Mouse (Mus musculus) heart, adult 2 months (tissue): ENCODE measurements at regions not wholly inside any gene's neighbourhood (a gene's known extent, or its start where the extent isn't known, plus 50 kb on each side); places are given as distances from the start of the nearest gene placed in this dataset.

Experiments
- DNase-seq, 2 experiments: peaks; one replicate each; pipeline ENCODE4 v3.0.0; 2021
- H3K27ac ChIP-seq: fragments of 200-600 bp; 2 replicates; pipeline ENCODE4 v1.8.1; 2022
- H3K27me3 ChIP-seq: fragments of 200-500 bp; 2 replicates; pipeline ENCODE4 v1.6.1; 2012; ENCODE audit warnings: mild to moderate bottlenecking, low read length, inconsistent platforms, mixed read lengths; ENCODE audit not compliant: control insufficient read depth, insufficient read depth
- H3K36me3 ChIP-seq: fragments of 200-500 bp; 2 replicates; pipeline ENCODE4 v1.6.1; 2012; ENCODE audit warnings: low read length, inconsistent platforms; ENCODE audit not compliant: control insufficient read depth, insufficient read depth
- H3K4me1 ChIP-seq: fragments of 200-500 bp; 2 replicates; pipeline ENCODE4 v1.6.1; 2011; ENCODE audit warnings: low read length; ENCODE audit not compliant: control insufficient read depth, insufficient read depth
- H3K4me3 ChIP-seq: fragments of 200-600 bp; 2 replicates; pipeline ENCODE4 v1.8.1; 2022
- H3K79me2 ChIP-seq: fragments of 200-500 bp; replicated peaks from 2 replicates; pipeline ENCODE4 v1.6.1; 2012; ENCODE audit warnings: mild to moderate bottlenecking, inconsistent platforms, low read length, moderate library complexity, mixed read lengths; ENCODE audit not compliant: control insufficient read depth, insufficient read depth
- H3K9ac ChIP-seq: fragments of 200-500 bp; 2 replicates; pipeline ENCODE4 v1.6.1; 2012; ENCODE audit warnings: low read depth, mild to moderate bottlenecking, control low read depth, inconsistent platforms, low read length, mixed read lengths
- CTCF ChIP-seq: fragments of 200-600 bp; IDR thresholded peaks from 2 replicates; pipeline ENCODE4 v1.8.1; 2022; ENCODE audit warnings: antibody characterized with exemption, mild to moderate bottlenecking, moderate library complexity
- EP300 ChIP-seq: fragments of 200-500 bp; IDR thresholded peaks from 2 replicates; pipeline ENCODE4 v1.6.1; 2011; ENCODE audit warnings: low read depth, low read length, control low read depth; ENCODE audit not compliant: insufficient read depth
- POLR2A ChIP-seq: fragments of 200-500 bp; IDR thresholded peaks from 2 replicates; pipeline ENCODE4 v1.6.1; 2011; ENCODE audit warnings: mild to moderate bottlenecking, low read depth, low read length, control low read depth; ENCODE audit not compliant: insufficient read depth
- WGBS: fragments of 180-500 bp; shearing (Covaris S2); methylation state at CpG from one replicate; pipeline ENCODE4 v1.1.7; 2018; 5-methylcytosine and 5-hydroxymethylcytosine counted together
- intact Hi-C: fragments of 180-260 bp; cut with DNase I; formaldehyde crosslinking; loops from one replicate; pipeline ENCODE4 v1.15.1; 2025

DNA sequence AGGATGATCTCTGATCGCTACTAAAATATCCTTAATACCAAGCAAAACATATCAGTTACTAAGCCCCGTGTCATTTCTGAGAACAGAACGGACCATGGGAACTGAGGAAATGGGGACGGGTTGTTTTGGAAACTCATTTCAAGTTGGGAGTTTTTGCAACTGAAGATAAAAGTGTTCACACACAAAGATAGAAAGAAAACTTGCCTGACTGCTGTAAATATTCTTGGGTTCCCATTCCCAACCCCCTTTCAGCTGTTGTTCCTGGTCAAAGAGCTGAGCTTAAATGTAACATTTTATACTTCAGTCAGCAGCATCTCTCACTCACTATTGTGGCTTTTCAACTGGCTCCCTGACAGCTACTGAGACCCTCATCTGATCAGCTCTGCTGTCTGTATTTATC is 250.1 kb downstream of the Ankrd50 start:
- no peaks in the 10 kb centered on the region for H3K27me3 ChIP-seq
- WGBS = 45% methylated on average over 4 of the region's 4 CpGs
- H3K4me1 ChIP-seq = peaks cover 8% of the 10 kb centered on the region
- intact Hi-C loops = loop anchor here (2.0 kb wide), 1 partner anchor 20 kb away; no protein-coding TSS in a partner anchor
- H3K36me3 ChIP-seq = no peaks in the 10 kb centered on the region
- no peak overlapping the region for H3K4me3 ChIP-seq
- peak overlapping the region; percentile 12 for H3K27ac ChIP-seq
- DNase-seq = peak in 1 of 2 experiments; percentile 4
- TF ChIP-seq EP300 (no peak), POLR2A (no peak), CTCF (no peak)
- H3K79me2 ChIP-seq = no peaks in the 10 kb centered on the region
- no peak overlapping the region for H3K9ac ChIP-seq

DNA sequence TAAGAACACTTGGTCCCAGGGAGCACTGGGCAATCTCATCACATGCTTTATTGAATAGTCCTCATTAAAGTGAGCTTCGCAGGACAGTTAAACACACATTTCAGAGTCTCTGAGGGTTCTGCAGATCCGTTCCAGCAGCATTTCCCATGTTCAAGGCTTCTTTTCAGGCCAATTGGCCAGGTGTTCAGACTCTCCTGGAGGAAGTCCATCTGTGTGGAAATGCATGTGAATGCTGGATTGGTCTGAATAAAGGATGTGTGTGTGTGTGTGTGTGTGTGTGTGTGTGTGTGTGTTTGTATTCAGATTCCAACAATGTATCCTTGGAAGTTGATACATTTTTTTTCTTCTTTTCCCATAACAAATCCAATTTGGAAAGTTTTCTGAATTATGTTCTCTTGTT is 250.6 kb downstream of the Ankrd50 start:
- Histone ChIP-seq H3K27ac (peak overlapping the region; percentile 53), H3K4me3 (no peak overlapping the region), H3K36me3 (no peaks in the 10 kb centered on the region), H3K27me3 (no peaks in the 10 kb centered on the region), H3K4me1 (peaks cover 8% of the 10 kb centered on the region), H3K9ac (no peak overlapping the region), H3K79me2 (no peaks in the 10 kb centered on the region)
- TF ChIP-seq POLR2A (no peak), CTCF (no peak), EP300 (no peak)
- peak in 1 of 2 experiments; percentile 22 for DNase-seq
- 35% methylated on average over 2 of the region's 2 CpGs for WGBS
- intact Hi-C loops = loop anchor here (2.0 kb wide), 1 partner anchor 21 kb away; no protein-coding TSS in a partner anchor

DNA sequence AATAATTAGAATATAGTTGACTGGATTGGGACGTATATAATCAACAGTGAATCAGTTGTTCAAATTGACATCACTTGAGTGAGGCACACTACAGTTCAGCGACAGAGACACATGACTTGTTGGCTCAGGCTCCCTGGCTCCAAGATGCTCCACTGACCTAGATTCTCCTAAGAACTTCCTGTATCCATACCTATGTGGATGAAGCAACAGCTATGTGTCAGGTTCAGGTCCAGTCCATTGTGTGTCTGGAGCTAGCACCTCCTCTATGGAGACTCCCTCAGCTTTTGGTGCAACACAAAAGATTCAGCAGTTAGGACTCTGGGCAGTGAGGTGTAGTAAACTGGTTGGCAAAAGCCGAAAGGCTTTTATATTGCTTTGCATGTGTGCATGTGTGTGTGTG is 251.6 kb downstream of the Ankrd50 start:
- no peak overlapping the region for H3K4me3 ChIP-seq
- H3K4me1 ChIP-seq = peaks cover 8% of the 10 kb centered on the region
- H3K79me2 ChIP-seq = no peaks in the 10 kb centered on the region
- TF ChIP-seq POLR2A (no peak), CTCF (no peak), EP300 (no peak)
- 74% methylated on average over 3 of the region's 3 CpGs for WGBS
- H3K27ac ChIP-seq = peak overlapping the region; percentile 58
- intact Hi-C loops = no loop called here
- no peaks in the 10 kb centered on the region for H3K36me3 ChIP-seq
- DNase-seq = peak in 1 of 2 experiments; percentile 2
- H3K27me3 ChIP-seq = no peaks in the 10 kb centered on the region
- no peak overlapping the region for H3K9ac ChIP-seq

DNA sequence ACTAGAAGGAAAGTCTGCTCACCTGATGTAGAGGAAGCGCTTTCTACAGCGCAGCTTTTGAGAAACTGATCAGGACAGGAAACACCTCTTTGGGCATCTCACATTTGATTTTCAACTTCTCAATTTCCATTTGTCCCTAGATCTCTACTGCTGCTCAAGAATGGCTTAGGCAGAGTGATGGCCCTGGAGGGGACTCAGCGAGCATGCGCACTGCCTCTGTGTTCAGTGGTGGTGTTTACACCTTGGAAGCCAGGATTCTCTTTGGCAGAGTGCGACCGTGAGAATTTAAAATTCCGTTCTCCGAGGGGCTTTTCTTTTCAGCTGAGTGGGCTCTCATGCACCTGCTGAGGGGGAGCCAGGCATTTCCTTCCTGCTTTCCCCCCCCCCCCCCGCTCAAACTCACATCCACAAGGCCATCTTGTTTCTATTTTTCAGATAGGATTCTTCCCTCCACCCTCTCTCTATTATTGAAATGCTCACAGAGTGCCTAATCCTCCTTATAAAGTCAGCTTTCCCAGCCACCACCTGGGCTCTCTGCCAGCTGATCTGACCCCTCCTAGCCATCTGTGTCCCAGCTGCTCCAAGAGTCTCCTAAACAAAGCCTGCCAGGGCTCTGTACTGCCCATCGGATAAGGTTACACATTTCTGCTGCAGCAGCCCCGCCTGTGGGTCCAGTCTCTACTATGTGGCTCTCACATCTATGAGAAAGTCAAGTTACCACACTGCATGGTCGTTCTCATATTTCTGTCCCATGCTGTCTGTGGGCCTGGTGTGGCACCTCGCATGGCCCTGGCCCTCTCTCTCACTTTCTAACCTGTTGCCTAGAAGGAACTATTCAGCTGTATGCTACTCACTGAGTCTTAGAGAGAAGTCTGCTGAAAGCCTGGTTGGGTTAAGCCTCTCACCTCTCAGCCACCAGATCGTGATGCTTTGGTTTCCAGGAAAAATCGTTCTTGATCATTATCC is 252.2 kb downstream of the Ankrd50 start:
- Histone ChIP-seq H3K27me3 (no peaks in the 10 kb centered on the region), H3K4me3 (no peak overlapping the region), H3K4me1 (peaks cover 8% of the 10 kb centered on the region), H3K79me2 (no peaks in the 10 kb centered on the region), H3K36me3 (no peaks in the 10 kb centered on the region), H3K9ac (no peak overlapping the region), H3K27ac (peak overlapping the region; percentile 58)
- 32% methylated on average over 15 of the region's 15 CpGs for WGBS
- TF ChIP-seq POLR2A (no peak), EP300 (0 out of 2 replicates have a peak, but pooled peaks have one; percentile 57)
- intact Hi-C loops = no loop called here
- DNase-seq = peak; percentile 81 to 85

DNA sequence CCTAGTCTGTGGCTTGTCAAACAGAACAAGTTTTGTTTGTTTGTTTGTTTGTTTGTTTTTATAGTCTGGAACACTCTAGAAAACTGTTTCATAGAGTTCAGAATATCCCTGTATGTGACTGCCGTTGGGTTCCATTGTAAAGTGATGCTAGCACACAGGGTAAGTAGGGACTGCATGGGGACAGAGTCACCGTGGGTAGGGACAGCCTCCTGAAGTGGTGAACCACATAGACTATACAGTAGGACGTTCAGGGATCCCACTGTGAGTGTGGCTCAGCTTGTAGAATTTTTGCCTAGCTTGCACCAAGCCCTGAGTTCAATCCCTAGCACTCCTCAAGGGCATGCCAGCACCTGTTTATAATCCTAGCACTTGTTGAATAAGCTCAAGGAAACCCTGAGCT is 253.1 kb downstream of the Ankrd50 start:
- DNase-seq = no peak
- TF ChIP-seq EP300 = no peak
- no peak for TF ChIP-seq CTCF
- TF ChIP-seq POLR2A = no peak
- Histone ChIP-seq H3K9ac (no peak overlapping the region), H3K4me1 (peaks cover 8% of the 10 kb centered on the region), H3K36me3 (no peaks in the 10 kb centered on the region), H3K27ac (peak overlapping the region; percentile 17; the same call in 1 of the 2 replicates), H3K79me2 (no peaks in the 10 kb centered on the region), H3K4me3 (no peak overlapping the region), H3K27me3 (no peaks in the 10 kb centered on the region)
- intact Hi-C loops = no loop called here
- 88% methylated on average over 3 of the region's 3 CpGs for WGBS

DNA sequence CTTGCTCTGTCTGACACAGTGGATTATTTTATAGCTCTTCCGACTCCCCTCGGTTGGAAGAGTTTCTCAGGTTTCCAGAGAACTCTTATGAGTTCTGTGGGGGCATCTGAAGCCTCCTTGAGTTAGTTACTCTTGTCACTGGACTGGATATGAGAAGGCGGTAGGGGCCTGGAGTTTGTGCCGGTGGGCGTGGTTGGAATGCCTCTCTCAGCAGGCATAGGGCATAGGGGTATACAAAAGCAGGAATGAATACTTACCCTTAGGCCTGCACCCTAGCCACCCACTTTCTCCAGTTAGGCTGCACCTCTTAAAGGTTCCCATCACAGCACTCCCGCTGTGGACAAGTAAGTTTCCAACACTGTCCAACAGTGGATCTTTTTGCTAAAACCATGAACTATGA is 253.8 kb downstream of the Ankrd50 start:
- Histone ChIP-seq H3K4me3 (no peak overlapping the region), H3K36me3 (no peaks in the 10 kb centered on the region), H3K27me3 (no peaks in the 10 kb centered on the region), H3K27ac (no peak overlapping the region), H3K4me1 (peaks cover 8% of the 10 kb centered on the region), H3K79me2 (no peaks in the 10 kb centered on the region), H3K9ac (no peak overlapping the region)
- WGBS = 95% methylated on average over 6 of the region's 6 CpGs
- intact Hi-C loops = no loop called here
- DNase-seq = no peak
- TF ChIP-seq EP300 = no peak
- no peak for TF ChIP-seq POLR2A
- TF ChIP-seq CTCF = no peak
